Mouse (Mus musculus): ENCODE results near the gene Pusl1. TPM values are rescaled to one million over a fixed set of nuclear protein-coding genes. Genes with fewer than 3 reads are reported as not detected.

The Pusl1 gene
- polyA plus RNA-seq, 1 experiment = 27.3 TPM

DNA sequence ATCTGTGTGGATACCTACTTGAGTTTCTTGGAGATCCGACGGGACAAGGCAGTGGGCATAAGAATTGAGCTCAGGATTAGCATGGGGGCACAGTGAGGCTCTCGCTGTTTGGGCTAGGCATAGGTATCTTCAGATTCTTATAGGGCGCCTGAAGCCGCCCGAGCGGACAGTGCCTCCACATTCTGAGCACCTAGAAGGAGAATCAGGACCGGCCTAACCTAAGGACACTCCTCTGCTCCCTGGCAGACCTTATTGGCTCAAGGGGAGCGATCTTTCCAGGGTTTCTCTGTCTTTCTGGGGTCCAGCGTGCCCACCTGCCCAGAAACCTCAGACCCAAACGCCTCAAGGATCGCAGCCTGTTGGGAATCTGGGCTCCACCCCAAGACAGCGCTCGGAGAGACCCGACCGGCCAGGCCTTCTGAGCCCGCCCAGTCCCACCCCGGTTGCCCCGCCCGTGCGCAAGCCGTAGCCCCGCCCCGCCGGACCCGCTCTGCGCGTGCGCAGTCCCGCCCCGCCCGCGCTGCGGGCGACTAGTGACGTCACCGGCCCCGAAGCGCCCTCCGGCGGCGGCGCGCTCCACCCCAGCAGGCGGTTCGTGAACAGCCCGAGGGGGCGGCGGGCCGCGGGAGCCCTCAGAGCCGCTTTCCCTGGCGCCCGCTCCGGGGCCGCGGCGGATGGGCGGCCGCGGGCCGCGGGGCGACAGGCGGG is 44.6 kb downstream of the Pusl1 start, which contains the start of gene Dvl1:
Gene Dvl1 (plus strand): TSS at position 532 of the 708 bp plus-strand sequence.
- peak; percentile 95 for DNase-seq
- Histone ChIP-seq H3K36me3 (ENCODE audit: control insufficient read depth, insufficient read depth, low read length) (no peaks in the 10 kb centered on the region), H3K27me3 (replicated peaks; ENCODE audit: control insufficient read depth, insufficient read depth, low read length) (no peaks in the 10 kb centered on the region), H3K4me3 (ENCODE audit: insufficient read depth, low read depth, low read length) (peak within 1 kb of the TSS; percentile 76), H3K27ac (ENCODE audit: insufficient read depth, low read depth, low read length) (peak within 1 kb of the TSS; percentile 61), H3K4me1 (ENCODE audit: control insufficient read depth, insufficient read depth, low read length) (peaks cover 38% of the 10 kb centered on the region)
- TF ChIP-seq POLR2A (IDR thresholded peaks at IDR 0.05; ENCODE audit: low read depth, low read length) = peak; percentile 23
- peak; percentile 28; the same call in 1 of the 2 replicates for TF ChIP-seq CTCF (conservative IDR thresholded peaks at IDR 0.05; ENCODE audit: insufficient read depth, insufficient read length, low read depth, low read length)
- 3% methylated on average over 63 of the region's 65 CpGs for WGBS

DNA sequence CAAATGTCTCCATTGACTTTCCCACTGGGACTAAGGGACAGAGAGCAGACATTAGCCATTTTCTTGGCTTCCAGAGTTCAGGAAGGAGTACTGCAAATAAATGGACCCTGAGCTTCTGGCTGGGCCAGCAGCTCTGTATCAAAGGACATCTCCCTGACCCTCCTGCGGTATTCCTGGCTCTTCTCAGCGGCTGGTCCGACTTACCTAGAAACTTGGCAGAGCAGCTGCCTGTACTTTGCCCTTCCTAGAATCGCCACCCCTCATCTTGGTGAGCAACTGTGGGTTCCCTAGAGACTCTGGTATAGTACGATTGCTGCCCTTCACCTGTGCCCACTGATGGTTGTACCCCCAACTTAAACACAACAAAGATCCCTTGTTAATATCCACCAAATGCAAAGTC is 48.4 kb downstream of the Pusl1 start:
- H3K27ac ChIP-seq (ENCODE audit: insufficient read depth, low read depth, low read length) = no peak overlapping the region
- DNase-seq = peak; percentile 89
- no peak for TF ChIP-seq POLR2A (IDR thresholded peaks at IDR 0.05; ENCODE audit: low read depth, low read length)
- no peak for TF ChIP-seq CTCF (conservative IDR thresholded peaks at IDR 0.05; ENCODE audit: insufficient read depth, insufficient read length, low read depth, low read length)
- H3K4me1 ChIP-seq (ENCODE audit: control insufficient read depth, insufficient read depth, low read length) = peaks cover 19% of the 10 kb centered on the region
- no peaks in the 10 kb centered on the region for H3K27me3 ChIP-seq (replicated peaks; ENCODE audit: control insufficient read depth, insufficient read depth, low read length)
- WGBS = 60% methylated on average over 5 of the region's 5 CpGs
- no peak overlapping the region for H3K4me3 ChIP-seq (ENCODE audit: insufficient read depth, low read depth, low read length)
- H3K36me3 ChIP-seq (ENCODE audit: control insufficient read depth, insufficient read depth, low read length) = no peaks in the 10 kb centered on the region

DNA sequence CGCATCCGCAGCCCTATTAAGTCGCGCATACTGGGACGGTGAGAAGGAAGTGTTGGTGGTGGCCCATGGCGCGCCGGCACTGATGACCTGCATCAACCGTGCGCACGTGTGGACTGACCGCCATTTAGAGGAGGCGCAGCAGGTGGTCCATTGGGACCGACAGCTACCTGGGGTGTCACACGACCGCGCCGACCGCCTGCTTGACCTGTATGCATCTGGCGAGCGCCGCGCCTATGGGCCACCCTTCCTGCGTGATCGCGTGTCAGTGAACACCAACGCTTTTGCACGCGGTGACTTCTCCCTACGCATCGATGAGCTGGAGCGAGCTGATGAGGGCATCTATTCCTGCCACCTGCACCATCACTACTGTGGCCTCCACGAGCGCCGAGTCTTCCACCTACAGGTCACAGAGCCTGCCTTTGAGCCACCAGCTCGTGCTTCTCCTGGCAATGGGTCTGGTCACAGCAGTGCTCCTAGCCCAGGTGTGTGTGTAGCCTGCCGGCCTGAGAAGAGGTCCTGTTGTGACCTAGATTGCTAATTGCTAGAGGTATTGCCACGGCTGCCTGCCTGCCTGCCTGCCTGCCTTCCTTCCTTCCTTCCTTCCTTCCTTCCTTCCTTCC is 49.8 kb downstream of the Pusl1 start:
- no peak for TF ChIP-seq POLR2A (IDR thresholded peaks at IDR 0.05; ENCODE audit: low read depth, low read length)
- TF ChIP-seq CTCF (conservative IDR thresholded peaks at IDR 0.05; ENCODE audit: insufficient read depth, insufficient read length, low read depth, low read length) = no peak
- DNase-seq = no peak
- WGBS = 58% methylated on average over 38 of the region's 38 CpGs
- H3K36me3 ChIP-seq (ENCODE audit: control insufficient read depth, insufficient read depth, low read length) = no peaks in the 10 kb centered on the region
- H3K27me3 ChIP-seq (replicated peaks; ENCODE audit: control insufficient read depth, insufficient read depth, low read length) = no peaks in the 10 kb centered on the region
- H3K4me3 ChIP-seq (ENCODE audit: insufficient read depth, low read depth, low read length) = peak overlapping the region; percentile 73; the same call in 1 of the 2 replicates
- no peak overlapping the region for H3K27ac ChIP-seq (ENCODE audit: insufficient read depth, low read depth, low read length)
- peaks cover 19% of the 10 kb centered on the region for H3K4me1 ChIP-seq (ENCODE audit: control insufficient read depth, insufficient read depth, low read length)

DNA sequence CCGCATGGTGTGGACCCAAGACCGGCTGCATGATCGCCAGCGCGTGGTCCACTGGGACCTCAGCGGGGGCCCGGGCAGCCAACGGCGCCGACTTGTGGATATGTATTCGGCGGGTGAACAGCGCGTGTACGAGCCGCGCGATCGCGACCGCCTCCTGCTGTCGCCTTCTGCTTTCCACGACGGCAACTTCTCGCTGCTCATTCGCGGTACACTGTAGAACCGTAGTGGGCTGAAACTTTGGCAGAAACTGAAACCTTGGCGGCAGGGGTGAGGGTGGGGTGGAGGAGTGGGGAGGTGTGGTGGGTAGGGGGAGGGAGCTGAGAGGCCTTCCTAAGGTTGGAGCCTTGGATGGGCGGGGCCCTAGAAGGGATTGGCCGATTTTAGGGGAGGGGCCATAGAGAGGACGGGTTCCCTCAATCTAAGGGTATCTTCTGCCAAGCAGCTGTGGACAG is 50.6 kb downstream of the Pusl1 start:
- peak; percentile 81 for DNase-seq
- peak overlapping the region; percentile 10; the same call in 1 of the 2 replicates for H3K27ac ChIP-seq (ENCODE audit: insufficient read depth, low read depth, low read length)
- no peaks in the 10 kb centered on the region for H3K36me3 ChIP-seq (ENCODE audit: control insufficient read depth, insufficient read depth, low read length)
- peak overlapping the region; percentile 73 for H3K4me3 ChIP-seq (ENCODE audit: insufficient read depth, low read depth, low read length)
- 0% methylated on average over 32 of the region's 32 CpGs for WGBS
- H3K4me1 ChIP-seq (ENCODE audit: control insufficient read depth, insufficient read depth, low read length) = peaks cover 19% of the 10 kb centered on the region
- H3K27me3 ChIP-seq (replicated peaks; ENCODE audit: control insufficient read depth, insufficient read depth, low read length) = no peaks in the 10 kb centered on the region
- peak; percentile 30; the same call in 1 of the 2 replicates for TF ChIP-seq CTCF (conservative IDR thresholded peaks at IDR 0.05; ENCODE audit: insufficient read depth, insufficient read length, low read depth, low read length)
- no peak for TF ChIP-seq POLR2A (IDR thresholded peaks at IDR 0.05; ENCODE audit: low read depth, low read length)

DNA sequence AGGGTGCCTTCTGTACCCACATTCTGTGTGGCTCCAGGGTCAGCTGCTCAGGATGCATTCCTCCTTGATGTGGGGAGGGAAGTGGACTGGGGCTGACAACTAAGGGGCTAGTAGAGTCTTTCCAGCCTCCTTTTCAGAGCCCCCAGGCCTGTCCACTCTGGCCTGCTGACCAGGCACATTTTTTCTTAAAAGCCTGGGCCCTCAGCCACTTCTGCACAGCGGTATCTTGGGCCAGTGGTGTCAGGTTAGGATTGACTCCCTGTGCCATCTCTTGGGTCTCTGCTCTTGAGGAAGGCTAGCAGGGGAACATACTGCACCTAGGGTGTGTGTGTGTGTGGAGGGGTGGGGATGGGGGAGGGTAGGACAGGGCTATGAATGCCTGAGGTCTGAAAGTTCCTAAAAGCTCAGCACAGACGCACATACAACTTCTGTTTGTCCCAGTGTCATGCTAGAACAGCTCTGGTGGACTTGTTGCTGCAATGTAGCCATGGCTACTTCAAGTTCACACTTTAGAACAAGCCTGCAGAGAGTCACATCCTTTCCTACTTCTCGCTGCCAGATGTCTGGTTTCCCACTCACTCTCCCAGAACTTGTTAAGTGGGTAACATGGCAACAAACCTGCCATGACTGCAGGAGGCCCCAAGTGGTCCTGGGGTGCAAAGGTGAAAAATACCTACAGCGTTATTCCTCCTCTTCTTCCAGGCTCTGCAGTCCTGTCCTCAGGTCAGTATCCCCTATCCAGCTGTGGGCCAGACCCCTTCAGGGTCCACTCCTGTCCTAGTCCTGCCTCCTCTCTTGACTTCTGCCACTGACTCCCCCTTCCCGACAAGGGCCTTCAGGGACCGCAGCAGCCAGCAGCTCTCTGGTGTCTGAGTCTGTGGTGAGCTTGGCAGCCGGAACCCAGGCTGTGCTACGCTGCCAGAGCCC is 51.2 kb downstream of the Pusl1 start:
- peak overlapping the region; percentile 91 for H3K27ac ChIP-seq (ENCODE audit: insufficient read depth, low read depth, low read length)
- WGBS = 14% methylated on average over 8 of the region's 8 CpGs
- H3K4me3 ChIP-seq (ENCODE audit: insufficient read depth, low read depth, low read length) = peak overlapping the region; percentile 73
- H3K4me1 ChIP-seq (ENCODE audit: control insufficient read depth, insufficient read depth, low read length) = peaks cover 19% of the 10 kb centered on the region
- no peak for DNase-seq
- H3K36me3 ChIP-seq (ENCODE audit: control insufficient read depth, insufficient read depth, low read length) = no peaks in the 10 kb centered on the region
- TF ChIP-seq POLR2A (IDR thresholded peaks at IDR 0.05; ENCODE audit: low read depth, low read length) (no peak), CTCF (conservative IDR thresholded peaks at IDR 0.05; ENCODE audit: insufficient read depth, insufficient read length, low read depth, low read length) (no peak)
- H3K27me3 ChIP-seq (replicated peaks; ENCODE audit: control insufficient read depth, insufficient read depth, low read length) = no peaks in the 10 kb centered on the region

DNA sequence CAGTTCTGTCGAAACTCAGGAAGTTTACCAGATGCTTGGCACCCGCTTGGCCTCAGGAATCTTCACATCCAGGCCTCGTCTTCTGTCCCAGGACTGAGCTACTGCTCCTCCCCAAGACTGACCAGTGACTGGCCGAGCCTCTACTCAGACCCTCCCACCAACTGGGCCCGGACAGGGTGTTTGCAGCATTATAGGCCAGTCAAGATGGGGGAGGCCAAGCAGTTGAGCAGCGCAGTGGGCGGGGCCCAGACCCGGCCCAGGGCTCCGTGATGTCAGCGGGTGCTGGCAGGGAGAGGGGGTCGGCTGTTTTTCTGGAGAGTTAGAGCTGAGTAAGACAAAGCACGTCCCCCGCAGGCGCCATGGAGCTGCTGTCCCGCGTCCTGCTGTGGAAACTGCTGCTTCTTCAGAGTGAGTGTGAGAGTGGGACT is 52.1 kb downstream of the Pusl1 start, which contains the start of gene Mxra8:
Gene Mxra8 (plus strand): TSS at position 198 of the 428 bp plus-strand sequence.
- H3K4me1 ChIP-seq (ENCODE audit: control insufficient read depth, insufficient read depth, low read length) = peaks cover 19% of the 10 kb centered on the region
- TF ChIP-seq POLR2A (IDR thresholded peaks at IDR 0.05; ENCODE audit: low read depth, low read length) (peak; percentile 14), CTCF (conservative IDR thresholded peaks at IDR 0.05; ENCODE audit: insufficient read depth, insufficient read length, low read depth, low read length) (no peak)
- H3K4me3 ChIP-seq (ENCODE audit: insufficient read depth, low read depth, low read length) = peak within 1 kb of the TSS; percentile 73
- DNase-seq = peak; percentile 91
- H3K27ac ChIP-seq (ENCODE audit: insufficient read depth, low read depth, low read length) = peak within 1 kb of the TSS; percentile 91
- WGBS = 29% methylated on average over 16 of the region's 16 CpGs
- no peaks in the 10 kb centered on the region for H3K36me3 ChIP-seq (ENCODE audit: control insufficient read depth, insufficient read depth, low read length)
- no peaks in the 10 kb centered on the region for H3K27me3 ChIP-seq (replicated peaks; ENCODE audit: control insufficient read depth, insufficient read depth, low read length)
